Mouse (Mus musculus) mesoderm, embryonic 11.5 days (tissue): ENCODE results near the gene Rras2.

Source experiments
- DNase-seq: peaks from one replicate; pipeline ENCODE4 v3.0.0-alpha.2; 2012; ENCODE audit warnings: low read depth, low spot score

Gene Rras2

GRCm38 (mm10) chr7:114114284-114114683 lies 3.3 kb downstream of the Rras2 start:
- no peak for DNase-seq

- no peak for DNase-seq
These were observed 7.1 kb downstream of the Rras2 start for GRCm38 (mm10) chr7:114110500-114110899.

- DNase-seq = no peak
These were observed 11.7 kb downstream of the Rras2 start for GRCm38 (mm10) chr7:114105886-114106285.

GRCm38 (mm10) chr7:114103629-114104347 lies 13.8 kb downstream of the Rras2 start:
- DNase-seq = peak; percentile 30

GRCm38 (mm10) chr7:114103152-114103551 lies 14.4 kb downstream of the Rras2 start:
- no peak for DNase-seq

- DNase-seq = no peak
These were observed 15.0 kb downstream of the Rras2 start for GRCm38 (mm10) chr7:114102609-114103008.

- no peak for DNase-seq
These were observed 16.2 kb downstream of the Rras2 start for GRCm38 (mm10) chr7:114101412-114101811.

- no peak for DNase-seq
These were observed 23.9 kb downstream of the Rras2 start for GRCm38 (mm10) chr7:114093548-114094174.

- DNase-seq = no peak
These were observed 26.6 kb downstream of the Rras2 start for GRCm38 (mm10) chr7:114090892-114091545.

- no peak for DNase-seq
These were observed 27.4 kb downstream of the Rras2 start for GRCm38 (mm10) chr7:114090231-114090630.

- DNase-seq = no peak
These were observed 28.7 kb downstream of the Rras2 start for GRCm38 (mm10) chr7:114088918-114089317.

GRCm38 (mm10) chr7:114087986-114088385 lies 29.6 kb downstream of the Rras2 start:
- peak; percentile 45 for DNase-seq

GRCm38 (mm10) chr7:114087341-114087740 lies 30.2 kb downstream of the Rras2 start:
- DNase-seq = no peak

GRCm38 (mm10) chr7:114086021-114086710 lies 31.4 kb downstream of the Rras2 start:
- DNase-seq = no peak

- DNase-seq = no peak
These were observed 33.8 kb downstream of the Rras2 start for GRCm38 (mm10) chr7:114083760-114084159.

- DNase-seq = no peak
These were observed 34.5 kb downstream of the Rras2 start for GRCm38 (mm10) chr7:114083088-114083487.

- DNase-seq = no peak
These were observed 35.8 kb downstream of the Rras2 start for GRCm38 (mm10) chr7:114081633-114082420.

- no peak for DNase-seq
These were observed 37.3 kb downstream of the Rras2 start for GRCm38 (mm10) chr7:114080250-114080649.

GRCm38 (mm10) chr7:114079343-114079742 lies 38.2 kb downstream of the Rras2 start:
- DNase-seq = no peak

GRCm38 (mm10) chr7:114074595-114074994 lies 43.0 kb downstream of the Rras2 start:
- no peak for DNase-seq

GRCm38 (mm10) chr7:114074133-114074532 lies 43.4 kb downstream of the Rras2 start:
- no peak for DNase-seq
